Mouse (Mus musculus): ENCODE data around the gene Rasgrf1. TPM values are rescaled to one million over a fixed set of nuclear protein-coding genes. Genes with fewer than 3 reads are reported as not detected.

Gene Rasgrf1
- polyA plus RNA-seq, 1 experiment = 0.32 TPM

GRCm38 (mm10) chr9:89917431-89917830 is 7.7 kb downstream of the Rasgrf1 start:
- H3K4me1 ChIP-seq (ENCODE audit: control insufficient read depth, insufficient read depth, low read length) = no peaks in the 10 kb centered on the region
- no peak overlapping the region for H3K4me3 ChIP-seq (ENCODE audit: insufficient read depth, low read length)
- TF ChIP-seq CTCF (IDR thresholded peaks at IDR 0.05; ENCODE audit: borderline replicate concordance, insufficient read depth, low read length) (no peak), POLR2A (IDR thresholded peaks at IDR 0.05; ENCODE audit: low read depth, low read length) (no peak)
- H3K27ac ChIP-seq (ENCODE audit: insufficient read depth, low read length) = no peak overlapping the region

- H3K27ac ChIP-seq (ENCODE audit: insufficient read depth, low read length) = no peak overlapping the region
- no peak for TF ChIP-seq POLR2A (IDR thresholded peaks at IDR 0.05; ENCODE audit: low read depth, low read length)
- no peak for TF ChIP-seq CTCF (IDR thresholded peaks at IDR 0.05; ENCODE audit: borderline replicate concordance, insufficient read depth, low read length)
- H3K4me1 ChIP-seq (ENCODE audit: control insufficient read depth, insufficient read depth, low read length) = no peaks in the 10 kb centered on the region
- H3K4me3 ChIP-seq (ENCODE audit: insufficient read depth, low read length) = no peak overlapping the region
Observed at GRCm38 (mm10) chr9:89918832-89919231, 9.1 kb downstream of the Rasgrf1 start.

- no peak for TF ChIP-seq POLR2A (IDR thresholded peaks at IDR 0.05; ENCODE audit: low read depth, low read length)
- TF ChIP-seq CTCF (IDR thresholded peaks at IDR 0.05; ENCODE audit: borderline replicate concordance, insufficient read depth, low read length) = no peak
- Histone ChIP-seq H3K4me3 (ENCODE audit: insufficient read depth, low read length) (no peak overlapping the region), H3K4me1 (ENCODE audit: control insufficient read depth, insufficient read depth, low read length) (no peaks in the 10 kb centered on the region), H3K27ac (ENCODE audit: insufficient read depth, low read length) (no peak overlapping the region)
Observed at GRCm38 (mm10) chr9:89921121-89921520, 11.4 kb downstream of the Rasgrf1 start.

DNA sequence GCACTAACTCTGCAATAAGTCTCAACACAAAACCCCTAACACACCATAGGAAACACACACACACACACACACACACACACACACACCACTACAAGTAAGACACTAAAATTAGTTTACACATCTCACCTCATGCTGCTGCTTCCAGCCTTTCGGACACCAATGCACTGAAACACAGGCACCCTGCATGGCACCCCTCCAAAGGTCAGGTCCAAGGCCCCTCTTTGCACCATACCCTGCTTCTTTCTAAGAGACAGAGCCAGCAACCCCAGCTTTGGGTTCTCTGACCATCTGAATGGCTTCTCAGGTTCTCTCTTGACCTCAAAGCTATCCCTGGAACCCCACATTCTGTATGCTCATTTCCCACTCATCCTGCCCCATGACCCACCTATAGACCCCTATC is 13.0 kb downstream of the Rasgrf1 start:
- TF ChIP-seq POLR2A (IDR thresholded peaks at IDR 0.05; ENCODE audit: low read depth, low read length) (no peak), CTCF (IDR thresholded peaks at IDR 0.05; ENCODE audit: borderline replicate concordance, insufficient read depth, low read length) (no peak)
- Histone ChIP-seq H3K4me3 (ENCODE audit: insufficient read depth, low read length) (no peak overlapping the region), H3K27ac (ENCODE audit: insufficient read depth, low read length) (no peak overlapping the region), H3K4me1 (ENCODE audit: control insufficient read depth, insufficient read depth, low read length) (no peaks in the 10 kb centered on the region)

GRCm38 (mm10) chr9:89924836-89925235 is 15.1 kb downstream of the Rasgrf1 start:
- no peaks in the 10 kb centered on the region for H3K4me1 ChIP-seq (ENCODE audit: control insufficient read depth, insufficient read depth, low read length)
- H3K4me3 ChIP-seq (ENCODE audit: insufficient read depth, low read length) = no peak overlapping the region
- no peak overlapping the region for H3K27ac ChIP-seq (ENCODE audit: insufficient read depth, low read length)
- TF ChIP-seq POLR2A (IDR thresholded peaks at IDR 0.05; ENCODE audit: low read depth, low read length) (no peak), CTCF (IDR thresholded peaks at IDR 0.05; ENCODE audit: borderline replicate concordance, insufficient read depth, low read length) (no peak)

DNA sequence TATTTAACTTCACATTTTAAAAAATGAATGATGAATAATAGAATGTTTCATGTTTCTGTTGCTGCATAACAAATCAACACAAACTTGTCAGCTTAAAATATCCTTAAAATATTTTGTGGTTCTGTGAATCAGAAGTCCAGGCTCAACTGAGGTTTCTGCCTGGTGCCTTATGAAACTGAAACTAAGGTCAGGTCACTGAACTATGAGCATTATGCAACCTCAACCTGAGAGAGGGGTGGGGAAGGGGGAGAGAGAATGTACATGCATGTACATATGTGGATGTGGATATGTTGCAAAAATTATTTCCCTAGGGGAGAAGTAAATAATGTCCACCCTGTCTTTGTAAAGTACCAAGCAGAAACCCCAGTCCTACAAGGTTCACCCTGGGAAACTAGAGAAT is 18.8 kb downstream of the Rasgrf1 start:
- no peak for TF ChIP-seq CTCF (IDR thresholded peaks at IDR 0.05; ENCODE audit: borderline replicate concordance, insufficient read depth, low read length)
- TF ChIP-seq POLR2A (IDR thresholded peaks at IDR 0.05; ENCODE audit: low read depth, low read length) = no peak

GRCm38 (mm10) chr9:89940428-89940827 is 30.7 kb downstream of the Rasgrf1 start:
- Histone ChIP-seq H3K4me1 (ENCODE audit: control insufficient read depth, insufficient read depth, low read length) (no peaks in the 10 kb centered on the region), H3K27ac (ENCODE audit: insufficient read depth, low read length) (no peak overlapping the region), H3K4me3 (ENCODE audit: insufficient read depth, low read length) (no peak overlapping the region)
- no peak for TF ChIP-seq POLR2A (IDR thresholded peaks at IDR 0.05; ENCODE audit: low read depth, low read length)
- no peak for TF ChIP-seq CTCF (IDR thresholded peaks at IDR 0.05; ENCODE audit: borderline replicate concordance, insufficient read depth, low read length)

More for the DNA sequence above, 18.8 kb downstream of the Rasgrf1 start:
- H3K27ac ChIP-seq (ENCODE audit: insufficient read depth, low read length) = no peak overlapping the region
- no peaks in the 10 kb centered on the region for H3K4me1 ChIP-seq (ENCODE audit: control insufficient read depth, insufficient read depth, low read length)
- H3K4me3 ChIP-seq (ENCODE audit: insufficient read depth, low read length) = no peak overlapping the region

GRCm38 (mm10) chr9:89946830-89947229 is 37.1 kb downstream of the Rasgrf1 start:
- no peak overlapping the region for H3K27ac ChIP-seq (ENCODE audit: insufficient read depth, low read length)
- TF ChIP-seq CTCF (IDR thresholded peaks at IDR 0.05; ENCODE audit: borderline replicate concordance, insufficient read depth, low read length) = no peak
- TF ChIP-seq POLR2A (IDR thresholded peaks at IDR 0.05; ENCODE audit: low read depth, low read length) = no peak
- H3K4me3 ChIP-seq (ENCODE audit: insufficient read depth, low read length) = no peak overlapping the region
- H3K4me1 ChIP-seq (ENCODE audit: control insufficient read depth, insufficient read depth, low read length) = no peaks in the 10 kb centered on the region

- Histone ChIP-seq H3K4me1 (ENCODE audit: control insufficient read depth, insufficient read depth, low read length) (no peaks in the 10 kb centered on the region), H3K27ac (ENCODE audit: insufficient read depth, low read length) (no peak overlapping the region), H3K4me3 (ENCODE audit: insufficient read depth, low read length) (no peak overlapping the region)
- TF ChIP-seq POLR2A (IDR thresholded peaks at IDR 0.05; ENCODE audit: low read depth, low read length) (no peak), CTCF (IDR thresholded peaks at IDR 0.05; ENCODE audit: borderline replicate concordance, insufficient read depth, low read length) (no peak)
Observed at GRCm38 (mm10) chr9:89948602-89949001, 38.9 kb downstream of the Rasgrf1 start.

- Histone ChIP-seq H3K4me3 (ENCODE audit: insufficient read depth, low read length) (no peak overlapping the region), H3K4me1 (ENCODE audit: control insufficient read depth, insufficient read depth, low read length) (no peaks in the 10 kb centered on the region), H3K27ac (ENCODE audit: insufficient read depth, low read length) (no peak overlapping the region)
- TF ChIP-seq POLR2A (IDR thresholded peaks at IDR 0.05; ENCODE audit: low read depth, low read length) (no peak), CTCF (IDR thresholded peaks at IDR 0.05; ENCODE audit: borderline replicate concordance, insufficient read depth, low read length) (no peak)
Observed at GRCm38 (mm10) chr9:89953596-89954215, 44.0 kb downstream of the Rasgrf1 start.
